Mouse (Mus musculus) stomach, postnatal 0 days (tissue): ENCODE results near the gene Klb.

ENCODE experiments used
- CTCF ChIP-seq: IDR thresholded peaks from 2 replicates; pipeline ENCODE4 v1.5.1; 2016; ENCODE audit warnings: antibody characterized with exemption, low read depth, mild to moderate bottlenecking, moderate library complexity
- EP300 ChIP-seq: optimal IDR thresholded peaks from 2 replicates; pipeline ENCODE3; 2016; ENCODE audit warnings: antibody characterized with exemption

- no peak for TF ChIP-seq EP300
- no peak for TF ChIP-seq CTCF
These were observed 23.3 kb upstream of the Klb start for GRCm38 (mm10) chr5:65324758-65325355.
